Mouse (Mus musculus) megakaryocyte, embryonic 14.5 days (primary cell): ENCODE measurements around the gene Cped1.

ENCODE experiments used
- FLI1 ChIP-seq: IDR thresholded peaks from 2 replicates; pipeline ENCODE4 v1.6.1; 2012; ENCODE audit warnings: low read length, inconsistent platforms, mixed read lengths
- GATA1 ChIP-seq: IDR thresholded peaks from 3 replicates; pipeline ENCODE4 v1.6.1; 2012; ENCODE audit warnings: mixed read lengths, low read length, inconsistent platforms, borderline replicate concordance

DNA sequence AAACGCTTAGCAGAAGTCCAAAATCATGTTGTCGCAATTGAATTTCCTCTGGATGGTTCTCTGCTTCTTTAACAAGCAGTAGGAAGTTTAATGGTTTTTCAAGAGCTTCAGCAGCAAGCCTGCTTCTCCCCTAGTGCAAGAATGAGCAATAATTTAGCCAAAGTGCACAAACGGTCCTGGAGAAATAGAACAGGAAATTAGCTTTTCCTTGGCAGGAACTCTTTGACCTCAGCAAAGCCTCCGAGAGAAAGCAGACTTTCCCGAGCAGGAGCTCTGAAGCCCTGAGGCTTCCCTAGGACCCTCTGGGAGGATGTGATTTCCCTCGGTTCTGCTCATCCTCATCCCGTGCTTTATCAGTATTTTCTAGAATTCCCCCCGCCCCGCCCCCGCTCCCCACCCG is 13.3 kb downstream of the Cped1 start:
- TF ChIP-seq GATA1: no peak
- TF ChIP-seq FLI1: no peak
